Mouse (Mus musculus) embryonic fibroblast, embryonic 13.5 days (primary cell): Measurements from ENCODE around the gene Lrrc73.

Experiments
- CTCF ChIP-seq: IDR thresholded peaks from 2 replicates; pipeline ENCODE4 v1.5.1; 2011; ENCODE audit warnings: mild to moderate bottlenecking, control low read depth, low read length, moderate library complexity, borderline replicate concordance; ENCODE audit not compliant: insufficient read depth
- POLR2A ChIP-seq: IDR thresholded peaks from 2 replicates; pipeline ENCODE4 v1.6.1; 2011; ENCODE audit warnings: low read depth, mild to moderate bottlenecking, control low read depth, low read length, moderate library complexity

DNA sequence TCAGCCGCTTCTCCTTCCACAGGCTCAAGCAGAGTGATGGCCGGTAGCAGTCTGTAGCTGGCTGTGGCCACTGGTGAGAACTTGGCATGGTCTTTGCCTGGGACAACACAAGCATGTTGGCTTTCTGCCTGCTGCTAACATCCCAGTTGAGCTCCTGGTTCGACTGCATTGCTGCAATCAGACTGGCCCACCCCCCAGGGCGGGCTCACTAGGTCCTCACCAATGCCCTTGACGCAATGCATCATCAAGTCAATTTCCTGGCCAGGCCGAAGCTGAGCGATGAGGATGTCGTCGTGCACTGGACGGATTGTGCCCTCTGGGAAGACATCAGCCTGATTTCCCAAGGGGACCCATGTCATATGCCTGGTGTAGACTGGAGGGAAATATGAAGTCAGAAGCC is 8.8 kb upstream of the Lrrc73 start:
- TF ChIP-seq POLR2A = no peak
- TF ChIP-seq CTCF = no peak
